Mouse (Mus musculus): ENCODE results near the gene Ciita.

Ciita gene

GRCm38 (mm10) chr16:10471950-10472349 is 7.9 kb upstream of the Ciita start:
- no peak for DNase-seq (ENCODE audit: low read depth, low spot score)

- DNase-seq (ENCODE audit: low read depth, low spot score) = no peak
These were observed 4.9 kb upstream of the Ciita start for GRCm38 (mm10) chr16:10474956-10475355.

GRCm38 (mm10) chr16:10475919-10476318 is 3.9 kb upstream of the Ciita start:
- no peak for DNase-seq (ENCODE audit: low read depth, low spot score)

GRCm38 (mm10) chr16:10482343-10482742 is 2.5 kb downstream of the Ciita start:
- DNase-seq (ENCODE audit: low read depth, low spot score) = no peak

GRCm38 (mm10) chr16:10486993-10487392 is 7.1 kb downstream of the Ciita start:
- no peak for DNase-seq (ENCODE audit: low read depth, low spot score)

- DNase-seq (ENCODE audit: low read depth, low spot score) = no peak
These were observed 8.1 kb downstream of the Ciita start for GRCm38 (mm10) chr16:10487895-10488493.

GRCm38 (mm10) chr16:10488769-10489481 is 9.1 kb downstream of the Ciita start:
- no peak for DNase-seq (ENCODE audit: low read depth, low spot score)

- DNase-seq (ENCODE audit: low read depth, low spot score) = peak; percentile 10
These were observed 9.6 kb downstream of the Ciita start for GRCm38 (mm10) chr16:10489483-10489882.

- DNase-seq (ENCODE audit: low read depth, low spot score) = no peak
These were observed 10.1 kb downstream of the Ciita start for GRCm38 (mm10) chr16:10489904-10490457.

- DNase-seq (ENCODE audit: low read depth, low spot score) = no peak
These were observed 10.8 kb downstream of the Ciita start for GRCm38 (mm10) chr16:10490503-10491150.

- DNase-seq (ENCODE audit: low read depth, low spot score) = no peak
These were observed 11.9 kb downstream of the Ciita start for GRCm38 (mm10) chr16:10491716-10492115.

GRCm38 (mm10) chr16:10492587-10492986 is 12.7 kb downstream of the Ciita start:
- no peak for DNase-seq (ENCODE audit: low read depth, low spot score)

GRCm38 (mm10) chr16:10495824-10496298 is 16.0 kb downstream of the Ciita start:
- no peak for DNase-seq (ENCODE audit: low read depth, low spot score)

- DNase-seq (ENCODE audit: low read depth, low spot score) = no peak
These were observed 18.3 kb downstream of the Ciita start for GRCm38 (mm10) chr16:10498096-10498602.

GRCm38 (mm10) chr16:10499122-10499521 is 19.3 kb downstream of the Ciita start:
- no peak for DNase-seq (ENCODE audit: low read depth, low spot score)

GRCm38 (mm10) chr16:10501865-10502264 is 22.0 kb downstream of the Ciita start:
- DNase-seq (ENCODE audit: low read depth, low spot score) = peak; percentile 55

GRCm38 (mm10) chr16:10503058-10503457 is 23.2 kb downstream of the Ciita start:
- no peak for DNase-seq (ENCODE audit: low read depth, low spot score)

- DNase-seq (ENCODE audit: low read depth, low spot score) = no peak
These were observed 27.6 kb downstream of the Ciita start for GRCm38 (mm10) chr16:10507445-10507844.

GRCm38 (mm10) chr16:10508691-10509090 is 28.8 kb downstream of the Ciita start:
- no peak for DNase-seq (ENCODE audit: low read depth, low spot score)

GRCm38 (mm10) chr16:10510477-10511133 is 30.7 kb downstream of the Ciita start:
- no peak for DNase-seq (ENCODE audit: low read depth, low spot score)

GRCm38 (mm10) chr16:10511134-10511520 is 31.3 kb downstream of the Ciita start:
- no peak for DNase-seq (ENCODE audit: low read depth, low spot score)

Data from ES-CJ7 (cell line).